Mouse (Mus musculus): ENCODE results near the gene Ireb2. TPM values are rescaled to one million over a fixed set of nuclear protein-coding genes. Genes with fewer than 3 reads are reported as not detected.

Ireb2 gene
- polyA plus RNA-seq, 1 experiment from 2014 or later = 66.0 TPM

- Histone ChIP-seq H3K36me3 (ENCODE audit: control insufficient read depth, insufficient read depth, low read length) (no peaks in the 10 kb centered on the region), H3K27ac (ENCODE audit: low read depth, low read length) (no peak overlapping the region), H3K4me2 (replicated peaks; ENCODE audit: low read depth, low read length) (no peak overlapping the region), H3K4me1 (replicated peaks; ENCODE audit: control insufficient read depth, insufficient read depth, low read length) (0 out of 2 replicates have a peak, but pooled peaks cover 2% of the 10 kb centered on the region), H3K4me3 (ENCODE audit: low read depth, low read length) (no peak overlapping the region), H3K27me3 (ENCODE audit: control insufficient read depth, insufficient read depth, low read length) (no peaks in the 10 kb centered on the region), H3K9ac (ENCODE audit: low read depth, low read length) (no peak overlapping the region), H3K9me3 (ENCODE audit: control insufficient read depth, low read length) (no peaks in the 10 kb centered on the region)
- ATAC-seq (ENCODE audit: low FRiP score) (no peak), DNase-seq (ENCODE audit: low spot score) (no peak)
- WGBS = 30% methylated on average over 3 of the region's 3 CpGs
These were observed 6.1 kb upstream of the Ireb2 start for GRCm38 (mm10) chr9:54857474-54857873.

GRCm38 (mm10) chr9:54860526-54860925 is 3.1 kb upstream of the Ireb2 start:
- Histone ChIP-seq H3K36me3 (ENCODE audit: control insufficient read depth, insufficient read depth, low read length) (no peaks in the 10 kb centered on the region), H3K4me2 (replicated peaks; ENCODE audit: low read depth, low read length) (no peak overlapping the region), H3K4me3 (ENCODE audit: low read depth, low read length) (no peak overlapping the region), H3K27me3 (ENCODE audit: control insufficient read depth, insufficient read depth, low read length) (no peaks in the 10 kb centered on the region), H3K9me3 (ENCODE audit: control insufficient read depth, low read length) (no peaks in the 10 kb centered on the region), H3K27ac (ENCODE audit: low read depth, low read length) (no peak overlapping the region), H3K9ac (ENCODE audit: low read depth, low read length) (no peak overlapping the region), H3K4me1 (replicated peaks; ENCODE audit: control insufficient read depth, insufficient read depth, low read length) (peaks cover 6% of the 10 kb centered on the region; the same call in 1 of the 2 replicates)
- ATAC-seq (ENCODE audit: low FRiP score) (no peak), DNase-seq (ENCODE audit: low spot score) (no peak)
- 90% methylated on average over 7 of the region's 7 CpGs for WGBS

- Histone ChIP-seq H3K36me3 (ENCODE audit: control insufficient read depth, insufficient read depth, low read length) (0 out of 2 replicates have a peak, but pooled peaks cover 5% of the 10 kb centered on the region), H3K4me3 (ENCODE audit: low read depth, low read length) (no peak overlapping the region), H3K4me2 (replicated peaks; ENCODE audit: low read depth, low read length) (no peak overlapping the region), H3K9ac (ENCODE audit: low read depth, low read length) (no peak overlapping the region), H3K27me3 (ENCODE audit: control insufficient read depth, insufficient read depth, low read length) (no peaks in the 10 kb centered on the region), H3K9me3 (ENCODE audit: control insufficient read depth, low read length) (no peaks in the 10 kb centered on the region), H3K4me1 (replicated peaks; ENCODE audit: control insufficient read depth, insufficient read depth, low read length) (no peaks in the 10 kb centered on the region), H3K27ac (ENCODE audit: low read depth, low read length) (no peak overlapping the region)
- no peak for ATAC-seq (ENCODE audit: low FRiP score)
- WGBS = 94% methylated on average over 1 of the region's 1 CpGs
- DNase-seq (ENCODE audit: low spot score) = no peak
These were observed 15.2 kb downstream of the Ireb2 start for GRCm38 (mm10) chr9:54878759-54879158.

DNA sequence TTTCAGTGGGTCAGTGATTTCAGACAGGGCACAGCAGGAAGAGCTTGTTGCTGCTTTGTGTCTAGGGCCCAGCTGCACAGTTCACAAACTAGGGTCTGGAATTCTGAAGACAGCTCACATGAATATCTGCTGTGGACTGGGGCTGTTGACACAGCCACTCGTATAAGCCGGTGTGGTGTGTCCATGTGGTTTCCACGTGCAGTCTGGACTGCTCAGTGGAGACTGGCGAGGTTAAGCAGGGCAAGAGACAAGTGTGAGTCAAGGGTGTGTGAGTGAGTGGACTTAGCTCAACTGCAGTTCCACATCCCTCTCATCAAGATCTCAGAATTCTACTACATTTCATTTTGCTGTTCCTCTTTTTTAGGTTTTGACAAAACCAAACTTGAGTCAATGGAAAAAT is 28.5 kb downstream of the Ireb2 start:
- Histone ChIP-seq H3K27ac (ENCODE audit: low read depth, low read length) (no peak overlapping the region), H3K9ac (ENCODE audit: low read depth, low read length) (no peak overlapping the region), H3K36me3 (ENCODE audit: control insufficient read depth, insufficient read depth, low read length) (peaks cover 7% of the 10 kb centered on the region; the same call in 1 of the 2 replicates), H3K9me3 (ENCODE audit: control insufficient read depth, low read length) (no peaks in the 10 kb centered on the region), H3K4me1 (replicated peaks; ENCODE audit: control insufficient read depth, insufficient read depth, low read length) (no peaks in the 10 kb centered on the region), H3K4me3 (ENCODE audit: low read depth, low read length) (no peak overlapping the region), H3K27me3 (ENCODE audit: control insufficient read depth, insufficient read depth, low read length) (no peaks in the 10 kb centered on the region), H3K4me2 (replicated peaks; ENCODE audit: low read depth, low read length) (no peak overlapping the region)
- DNase-seq (ENCODE audit: low spot score) (no peak), ATAC-seq (ENCODE audit: low FRiP score) (no peak)
- WGBS = 92% methylated on average over 4 of the region's 4 CpGs

DNA sequence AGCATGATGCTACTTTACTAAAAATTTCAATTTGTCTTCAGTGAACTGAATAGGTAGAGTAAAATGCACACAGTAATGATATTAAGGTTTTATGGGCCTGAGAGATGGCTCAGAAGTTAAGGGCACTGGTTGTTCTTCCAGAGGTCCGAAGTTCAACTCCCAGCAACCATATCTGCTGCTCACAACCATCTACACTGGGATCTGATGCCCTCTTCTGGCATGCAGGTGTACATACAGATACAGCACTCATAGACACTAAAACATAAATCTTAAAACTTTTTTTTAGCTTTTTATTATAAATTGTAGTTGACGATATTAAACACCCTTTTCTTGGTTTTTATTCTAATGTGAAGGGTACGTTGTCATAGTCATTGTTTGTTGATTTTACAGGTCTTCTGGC is 33.5 kb downstream of the Ireb2 start:
- H3K27ac ChIP-seq (ENCODE audit: low read depth, low read length) = no peak overlapping the region
- no peak for DNase-seq (ENCODE audit: low spot score)
- H3K9ac ChIP-seq (ENCODE audit: low read depth, low read length) = no peak overlapping the region
- peaks cover 3% of the 10 kb centered on the region; the same call in 1 of the 2 replicates for H3K36me3 ChIP-seq (ENCODE audit: control insufficient read depth, insufficient read depth, low read length)
- no peaks in the 10 kb centered on the region for H3K27me3 ChIP-seq (ENCODE audit: control insufficient read depth, insufficient read depth, low read length)
- H3K4me2 ChIP-seq (replicated peaks; ENCODE audit: low read depth, low read length) = no peak overlapping the region
- H3K9me3 ChIP-seq (ENCODE audit: control insufficient read depth, low read length) = no peaks in the 10 kb centered on the region
- no peaks in the 10 kb centered on the region for H3K4me1 ChIP-seq (replicated peaks; ENCODE audit: control insufficient read depth, insufficient read depth, low read length)
- WGBS = 92% methylated on average over 3 of the region's 3 CpGs
- no peak for ATAC-seq (ENCODE audit: low FRiP score)
- no peak overlapping the region for H3K4me3 ChIP-seq (ENCODE audit: low read depth, low read length)

GRCm38 (mm10) chr9:54909446-54909845 is 45.9 kb downstream of the Ireb2 start:
- WGBS = 94% methylated on average over 5 of the region's 5 CpGs
- H3K27ac ChIP-seq (ENCODE audit: low read depth, low read length) = no peak overlapping the region

GRCm38 (mm10) chr9:54915576-54915975 is 52.0 kb downstream of the Ireb2 start:
- 66% methylated on average over 7 of the region's 7 CpGs for WGBS
- Histone ChIP-seq H3K27me3 (ENCODE audit: control insufficient read depth, insufficient read depth, low read length) (no peaks in the 10 kb centered on the region), H3K9ac (ENCODE audit: low read depth, low read length) (no peak overlapping the region), H3K36me3 (ENCODE audit: control insufficient read depth, insufficient read depth, low read length) (no peaks in the 10 kb centered on the region), H3K4me1 (replicated peaks; ENCODE audit: control insufficient read depth, insufficient read depth, low read length) (no peaks in the 10 kb centered on the region), H3K4me3 (ENCODE audit: low read depth, low read length) (no peak overlapping the region), H3K9me3 (ENCODE audit: control insufficient read depth, low read length) (no peaks in the 10 kb centered on the region), H3K4me2 (replicated peaks; ENCODE audit: low read depth, low read length) (no peak overlapping the region), H3K27ac (ENCODE audit: low read depth, low read length) (no peak overlapping the region)
- DNase-seq (ENCODE audit: low spot score) (no peak), ATAC-seq (ENCODE audit: low FRiP score) (no peak)

More at GRCm38 (mm10) chr9:54909446-54909845, 45.9 kb downstream of the Ireb2 start:
- Histone ChIP-seq H3K9me3 (ENCODE audit: control insufficient read depth, low read length) (no peaks in the 10 kb centered on the region), H3K36me3 (ENCODE audit: control insufficient read depth, insufficient read depth, low read length) (no peaks in the 10 kb centered on the region), H3K9ac (ENCODE audit: low read depth, low read length) (no peak overlapping the region), H3K4me1 (replicated peaks; ENCODE audit: control insufficient read depth, insufficient read depth, low read length) (no peaks in the 10 kb centered on the region), H3K4me2 (replicated peaks; ENCODE audit: low read depth, low read length) (no peak overlapping the region), H3K27me3 (ENCODE audit: control insufficient read depth, insufficient read depth, low read length) (no peaks in the 10 kb centered on the region), H3K4me3 (ENCODE audit: low read depth, low read length) (no peak overlapping the region)
- ATAC-seq (ENCODE audit: low FRiP score) (no peak), DNase-seq (ENCODE audit: low spot score) (no peak)

GRCm38 (mm10) chr9:54916401-54916800 is 52.8 kb downstream of the Ireb2 start:
- Histone ChIP-seq H3K4me1 (replicated peaks; ENCODE audit: control insufficient read depth, insufficient read depth, low read length) (no peaks in the 10 kb centered on the region), H3K27ac (ENCODE audit: low read depth, low read length) (no peak overlapping the region), H3K4me2 (replicated peaks; ENCODE audit: low read depth, low read length) (no peak overlapping the region), H3K9me3 (ENCODE audit: control insufficient read depth, low read length) (no peaks in the 10 kb centered on the region), H3K4me3 (ENCODE audit: low read depth, low read length) (0 out of 2 replicates have a peak overlapping the region, but pooled peaks have one; percentile 56), H3K27me3 (ENCODE audit: control insufficient read depth, insufficient read depth, low read length) (no peaks in the 10 kb centered on the region), H3K9ac (ENCODE audit: low read depth, low read length) (no peak overlapping the region), H3K36me3 (ENCODE audit: control insufficient read depth, insufficient read depth, low read length) (no peaks in the 10 kb centered on the region)
- 63% methylated on average over 8 of the region's 8 CpGs for whole genome bisulfite sequencing
- no peak for DNase-seq (ENCODE audit: low spot score)
- peak; percentile 27 for ATAC-seq (ENCODE audit: low FRiP score)

DNA sequence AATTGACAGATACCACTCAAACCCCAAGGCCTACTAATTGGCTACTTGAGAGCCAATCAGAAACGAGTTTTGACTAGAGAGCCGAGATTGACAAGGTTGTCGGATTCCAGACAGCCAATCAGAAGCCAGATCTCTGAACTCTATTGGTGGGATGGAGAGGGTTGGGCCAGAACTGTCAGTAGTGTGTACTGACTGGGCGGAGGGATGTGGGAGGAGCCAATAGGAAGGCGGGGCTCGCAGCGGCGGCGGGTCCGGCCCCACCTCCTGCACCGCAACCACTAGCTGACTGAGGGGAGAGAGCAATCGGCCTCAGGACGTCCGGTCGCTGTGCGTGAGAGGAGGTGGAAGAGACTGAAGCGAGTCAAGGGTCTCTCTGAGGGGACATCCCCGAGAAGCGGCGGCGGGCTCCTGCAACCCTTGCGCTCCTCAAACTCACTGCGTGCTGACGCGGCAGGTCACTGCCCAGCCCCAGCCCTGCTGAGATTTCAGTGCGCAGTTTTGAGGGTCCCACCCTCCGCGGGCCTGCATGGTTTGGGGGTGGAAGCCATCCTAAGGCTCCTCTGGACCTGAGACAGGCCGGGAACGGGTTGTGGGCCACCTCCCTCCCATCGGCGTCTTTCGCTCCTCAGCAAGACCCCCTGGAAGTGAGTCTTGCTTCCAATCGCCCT is 53.6 kb downstream of the Ireb2 start, which contains the start of gene Hykk:
Gene Hykk (plus strand): TSS at position 274 of the 668 bp plus-strand sequence.
- Histone ChIP-seq H3K4me1 (replicated peaks; ENCODE audit: control insufficient read depth, insufficient read depth, low read length) (no peaks in the 10 kb centered on the region), H3K4me3 (ENCODE audit: low read depth, low read length) (peak within 1 kb of the TSS; percentile 56), H3K27me3 (ENCODE audit: control insufficient read depth, insufficient read depth, low read length) (no peaks in the 10 kb centered on the region), H3K27ac (ENCODE audit: low read depth, low read length) (no peak within 1 kb of the TSS), H3K4me2 (replicated peaks; ENCODE audit: low read depth, low read length) (peak within 1 kb of the TSS; percentile 81), H3K9me3 (ENCODE audit: control insufficient read depth, low read length) (no peaks in the 10 kb centered on the region), H3K36me3 (ENCODE audit: control insufficient read depth, insufficient read depth, low read length) (no peaks in the 10 kb centered on the region), H3K9ac (ENCODE audit: low read depth, low read length) (peak within 1 kb of the TSS; percentile 61)
- ATAC-seq (ENCODE audit: low FRiP score) = peak; percentile 99
- DNase-seq (ENCODE audit: low spot score) = peak; percentile 89
- WGBS = under 1% methylated on average over 34 of the region's 34 CpGs
